Mouse (Mus musculus) liver, postnatal 0 days (tissue): Measurements from ENCODE around the gene Slc6a21. TPM values are rescaled to one million over a fixed set of nuclear protein-coding genes. Genes with fewer than 3 reads are reported as not detected.
"Not testable (repeated sequence)": the region's sequence is repeated elsewhere in the genome, so short reads cannot be mapped to it uniquely, and the experiment has no call there.

Experiments
- ATAC-seq: fragments of 200-750 bp; cut with Nextera tagmentation; 2 replicates; pipeline ENCODE4 v1.8.0; 2017; ENCODE audit warnings: mild to moderate bottlenecking, moderate library complexity
- DNase-seq: peaks from one replicate; pipeline ENCODE4 v3.0.0-alpha.2; 2016
- H3K27ac ChIP-seq: fragments of 300-500 bp; sonication (generic); 2 replicates; pipeline ENCODE4 v1.5.1; 2014; ENCODE audit warnings: antibody characterized with exemption, moderate library complexity, mild to moderate bottlenecking, low read depth
- H3K27me3 ChIP-seq: fragments of 300-500 bp; sonication (generic); 2 replicates; pipeline ENCODE4 v1.6.1; 2014; ENCODE audit warnings: low read length, control low read depth, mixed read lengths; ENCODE audit not compliant: insufficient read depth
- H3K36me3 ChIP-seq: fragments of 300-500 bp; sonication (generic); replicated peaks from 2 replicates; pipeline ENCODE4 v1.6.1; 2014; ENCODE audit warnings: mild to moderate bottlenecking, control low read depth, low read length, moderate library complexity, mixed read lengths; ENCODE audit not compliant: insufficient read depth
- H3K4me1 ChIP-seq: fragments of 300-500 bp; sonication (generic); 2 replicates; pipeline ENCODE4 v1.6.1; 2014; ENCODE audit warnings: antibody characterized with exemption, mild to moderate bottlenecking, control low read depth; ENCODE audit not compliant: insufficient read depth
- H3K4me2 ChIP-seq: fragments of 300-500 bp; sonication (generic); 2 replicates; pipeline ENCODE4 v1.6.1; 2014; ENCODE audit warnings: low read depth, mild to moderate bottlenecking, low read length, moderate library complexity, mixed read lengths
- H3K4me3 ChIP-seq: fragments of 300-500 bp; sonication (generic); 2 replicates; pipeline ENCODE4 v1.5.1; 2014; ENCODE audit warnings: low read depth, low read length
- H3K9ac ChIP-seq: fragments of 300-500 bp; sonication (generic); replicated peaks from 2 replicates; pipeline ENCODE4 v1.6.1; 2014; ENCODE audit warnings: mild to moderate bottlenecking, moderate library complexity
- H3K9me3 ChIP-seq: fragments of 300-500 bp; sonication (generic); 2 replicates; pipeline ENCODE4 v1.6.1; 2016; ENCODE audit warnings: mild to moderate bottlenecking, control low read depth, low read length, mixed read lengths
- CTCF ChIP-seq: sonication (generic); IDR thresholded peaks from 2 replicates; pipeline ENCODE4 v1.5.1; 2016; ENCODE audit warnings: antibody characterized with exemption, low read depth
- EP300 ChIP-seq: IDR thresholded peaks from 2 replicates; pipeline ENCODE4 v1.6.1; 2016; ENCODE audit warnings: antibody characterized with exemption, low read depth, mild to moderate bottlenecking
- WGBS: fragments of 180-500 bp; shearing (Covaris S2); extraction: QIAGEN DNeasy Blood & Tissue Kit; methylation state at CpG from one replicate; pipeline ENCODE4 v1.1.7; 2014; ENCODE audit not compliant: insufficient replicate concordance; 5-methylcytosine and 5-hydroxymethylcytosine counted together
- polyA plus RNA-seq: library from polyadenylated mRNA; unstranded; fragments of >200 nt; fragmentation: Nextera tagmentation; extraction: Ambion mirVana; gene quantifications from 2 replicates; pipeline ENCODE4 v1.2.1, GENCODE M21; 2015

The Slc6a21 gene
- polyA plus RNA-seq, 1 experiment from 2014 or later = 0.43 TPM

- 31% methylated on average over 3 of the region's 3 CpGs for WGBS
- no peaks in the 10 kb centered on the region for H3K27me3 ChIP-seq
- H3K9me3 ChIP-seq = no peaks in the 10 kb centered on the region
- no peak for DNase-seq
- no peaks in the 10 kb centered on the region for H3K36me3 ChIP-seq
- no peak overlapping the region for H3K27ac ChIP-seq
- no peaks in the 10 kb centered on the region for H3K4me1 ChIP-seq
- no peak overlapping the region for H3K4me2 ChIP-seq
- no peak for TF ChIP-seq EP300
- TF ChIP-seq CTCF = peak; percentile 19; the same call in 1 of the 2 replicates
- no peak overlapping the region for H3K4me3 ChIP-seq
- no peak for ATAC-seq
- H3K9ac ChIP-seq = no peak overlapping the region
Observed at GRCm38 (mm10) chr7:45247666-45248065, 29.6 kb upstream of the Slc6a21 start.

- ATAC-seq (no peak), DNase-seq (no peak)
- Histone ChIP-seq H3K27ac (no peak overlapping the region), H3K9ac (no peak overlapping the region), H3K9me3 (no peaks in the 10 kb centered on the region), H3K4me3 (no peak overlapping the region), H3K36me3 (no peaks in the 10 kb centered on the region), H3K4me1 (no peaks in the 10 kb centered on the region), H3K4me2 (no peak overlapping the region), H3K27me3 (no peaks in the 10 kb centered on the region)
- 83% methylated on average over 8 of the region's 8 CpGs for WGBS
- TF ChIP-seq EP300 = no peak
Observed at GRCm38 (mm10) chr7:45253806-45254205, 23.5 kb upstream of the Slc6a21 start.

- DNase-seq, H3K36me3 ChIP-seq, ATAC-seq, H3K4me2 ChIP-seq, H3K4me3 ChIP-seq, H3K9me3 ChIP-seq, H3K9ac ChIP-seq, H3K4me1 ChIP-seq, H3K27ac ChIP-seq, H3K27me3 ChIP-seq: not testable (repeated sequence)
- 63% methylated on average over 5 of the region's 7 CpGs for WGBS
Observed at GRCm38 (mm10) chr7:45255822-45256221, 21.5 kb upstream of the Slc6a21 start.

GRCm38 (mm10) chr7:45257063-45257840, 20.1 kb upstream of the Slc6a21 start:
- ATAC-seq = no peak
- no peak overlapping the region for H3K27ac ChIP-seq
- H3K9me3 ChIP-seq = no peaks in the 10 kb centered on the region
- DNase-seq = no peak
- TF ChIP-seq CTCF = no peak
- no peak for TF ChIP-seq EP300
- 63% methylated on average over 11 of the region's 11 CpGs for WGBS
- H3K36me3 ChIP-seq = no peaks in the 10 kb centered on the region
- H3K4me1 ChIP-seq = no peaks in the 10 kb centered on the region
- no peak overlapping the region for H3K9ac ChIP-seq
- no peak overlapping the region for H3K4me2 ChIP-seq
- H3K4me3 ChIP-seq = no peak overlapping the region
- no peaks in the 10 kb centered on the region; the same call in 1 of the 2 replicates for H3K27me3 ChIP-seq

GRCm38 (mm10) chr7:45259281-45259680, 18.0 kb upstream of the Slc6a21 start:
- Histone ChIP-seq H3K4me2 (no peak overlapping the region), H3K27ac (no peak overlapping the region), H3K9me3 (no peaks in the 10 kb centered on the region), H3K4me1 (no peaks in the 10 kb centered on the region), H3K9ac (no peak overlapping the region), H3K4me3 (no peak overlapping the region), H3K36me3 (no peaks in the 10 kb centered on the region), H3K27me3 (no peaks in the 10 kb centered on the region; the same call in 1 of the 2 replicates)
- 66% methylated on average over 8 of the region's 8 CpGs for WGBS
- ATAC-seq (no peak), DNase-seq (no peak)
- TF ChIP-seq EP300 (no peak), CTCF (no peak)

GRCm38 (mm10) chr7:45262266-45262665, 15.0 kb upstream of the Slc6a21 start:
- Histone ChIP-seq H3K27me3 (no peaks in the 10 kb centered on the region; the same call in 1 of the 2 replicates), H3K4me2 (no peak overlapping the region), H3K4me1 (peaks cover 4% of the 10 kb centered on the region; the same call in 1 of the 2 replicates), H3K4me3 (no peak overlapping the region), H3K36me3 (no peaks in the 10 kb centered on the region), H3K9ac (no peak overlapping the region), H3K27ac (no peak overlapping the region), H3K9me3 (no peaks in the 10 kb centered on the region)
- no peak for DNase-seq
- ATAC-seq = no peak
- 53% methylated on average over 7 of the region's 7 CpGs for WGBS
- no peak for TF ChIP-seq EP300
- no peak for TF ChIP-seq CTCF
